Mouse (Mus musculus) gastrocnemius, postnatal 14 days (tissue): Measurements from ENCODE around the gene Tcp1. TPM values are rescaled to one million over a fixed set of nuclear protein-coding genes. Genes with fewer than 3 reads are reported as not detected.
"Not testable (repeated sequence)": the region's sequence is repeated elsewhere in the genome, so short reads cannot be mapped to it uniquely, and the experiment has no call there.

Experiments used
- DNase-seq: peaks from one replicate; pipeline ENCODE4 v3.0.0; 2021; ENCODE audit warnings: mixed read lengths
- intact Hi-C: fragments of 180-260 bp; cut with DNase I; formaldehyde crosslinking; loops from one replicate; pipeline ENCODE4 v1.15.1; 2025; ENCODE audit warnings: low total_unique reads
- total RNA-seq, 2 experiments: library from RNA; stranded (reverse); gene quantifications; 2 replicates each; pipeline ENCODE4 v1.2.3; 2021

The Tcp1 gene
- total RNA-seq, 2 experiments from 2014 or later, result 205 to 212 TPM

GRCm38 (mm10) chr17:12909361-12910280, 5.9 kb upstream of the Tcp1 start, which contains the start of gene Pnldc1:
TSS of gene Pnldc1 (minus strand) at chr17:12910230.
- intact Hi-C loops, result loop anchor here (10.0 kb wide), 1 partner anchor 75 kb away; no protein-coding TSS in a partner anchor
- no peak for DNase-seq

GRCm38 (mm10) chr17:12910391-12910790, 5.1 kb upstream of the Tcp1 start:
- intact Hi-C loops, result loop anchor here (10.0 kb wide), 1 partner anchor 74 kb away; no protein-coding TSS in a partner anchor
- no peak for DNase-seq

- peak; percentile 99 for DNase-seq
Measured at GRCm38 (mm10) chr17:12915881-12916583, 531 bp downstream of the Tcp1 start, which contains the start of gene Mrpl18. TSS of gene Mrpl18 (minus strand) at chr17:12916345.

GRCm38 (mm10) chr17:12916588-12917380, 1.3 kb downstream of the Tcp1 start:
- peak; percentile 45 for DNase-seq
- intact Hi-C loops, result loop anchor here (10.0 kb wide), 1 partner anchor 68 kb away; no protein-coding TSS in a partner anchor

More at GRCm38 (mm10) chr17:12915881-12916583, 531 bp downstream of the Tcp1 start, which contains the start of gene Mrpl18:
- intact Hi-C loops, result loop anchor here (10.0 kb wide), 1 partner anchor 69 kb away; no protein-coding TSS in a partner anchor

GRCm38 (mm10) chr17:12921073-12921472, 5.6 kb downstream of the Tcp1 start:
- intact Hi-C loops, result no loop called here
- DNase-seq, result no peak

GRCm38 (mm10) chr17:12925001-12925400, 9.5 kb downstream of the Tcp1 start:
- no peak for DNase-seq
- intact Hi-C loops, result no loop called here

GRCm38 (mm10) chr17:12925703-12926180, 10.2 kb downstream of the Tcp1 start:
- DNase-seq, result no peak
- intact Hi-C loops, result no loop called here

GRCm38 (mm10) chr17:12931576-12931975, 16.1 kb downstream of the Tcp1 start:
- intact Hi-C loops, DNase-seq: not testable (repeated sequence)

GRCm38 (mm10) chr17:12935719-12936118, 20.2 kb downstream of the Tcp1 start:
- DNase-seq, result no peak
- intact Hi-C loops, result no loop called here

GRCm38 (mm10) chr17:12937412-12937970, 22.0 kb downstream of the Tcp1 start:
- no peak for DNase-seq
- intact Hi-C loops, result no loop called here

- intact Hi-C loops, result no loop called here
- no peak for DNase-seq
Measured at GRCm38 (mm10) chr17:12938077-12938476, 22.6 kb downstream of the Tcp1 start.

GRCm38 (mm10) chr17:12939377-12940148, 24.1 kb downstream of the Tcp1 start:
- intact Hi-C loops, DNase-seq: not testable (repeated sequence)

- intact Hi-C loops, result no loop called here
- peak; percentile 23 for DNase-seq
Measured at GRCm38 (mm10) chr17:12940151-12940805, 24.8 kb downstream of the Tcp1 start, which contains the start of gene Acat3. TSS of gene Acat3 (minus strand) at chr17:12940600.

GRCm38 (mm10) chr17:12941543-12942260, 26.2 kb downstream of the Tcp1 start:
- intact Hi-C loops, result no loop called here
- no peak for DNase-seq

GRCm38 (mm10) chr17:12942459-12943162, 27.1 kb downstream of the Tcp1 start:
- intact Hi-C loops, result no loop called here
- no peak for DNase-seq

- DNase-seq, result no peak
- intact Hi-C loops, result no loop called here
Measured at GRCm38 (mm10) chr17:12949669-12950068, 34.2 kb downstream of the Tcp1 start.
